ENCODE assay signal across 13 mouse cellular contexts in the genomic region with DNA sequence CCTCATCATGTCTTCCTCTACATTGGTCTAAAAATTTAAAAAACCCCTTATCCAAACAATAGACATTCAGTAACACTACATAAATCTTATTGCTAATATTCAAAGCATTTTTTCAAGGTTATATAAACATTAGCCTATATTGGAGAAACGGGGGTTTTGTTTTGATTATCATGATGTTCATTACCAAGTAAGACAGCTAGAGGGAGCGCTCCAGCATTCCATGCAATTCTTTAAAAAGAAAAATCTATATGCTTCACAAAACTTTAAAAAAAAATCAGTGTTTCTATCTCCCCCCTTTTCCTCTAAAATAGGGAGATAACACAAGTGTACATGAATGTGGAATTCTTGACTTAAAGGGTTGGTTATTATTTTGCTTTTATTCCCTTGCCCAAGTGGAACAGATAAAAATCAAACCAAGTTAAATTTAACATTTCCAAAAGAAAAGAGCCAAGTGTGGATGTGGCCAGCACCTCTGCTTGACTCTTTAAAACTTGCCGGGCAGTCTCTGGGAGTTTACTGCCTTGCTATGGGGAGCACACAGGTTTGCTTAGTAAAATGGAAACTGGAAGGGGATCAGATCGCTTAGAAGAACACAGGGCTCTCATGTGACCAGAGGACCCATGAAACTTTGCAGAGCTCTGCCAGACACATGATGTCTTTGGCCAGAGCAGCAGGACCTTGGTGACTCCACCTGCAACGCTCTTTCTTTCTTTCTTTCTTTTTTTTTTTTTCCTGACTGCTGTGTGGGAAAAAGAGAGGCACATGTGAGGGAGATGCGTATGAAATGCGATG.
DNase-seq lines count a peak whose midpoint lies in the region; ATAC-seq and TF ChIP-seq lines count a peak whose summit lies in the region.
"Had no signal": no experiment of that assay in that cellular context is flagged by ENCODE, and none has a peak within 500 bp of the region (broad histone marks: within the 10 kb centered on the region; RNA-seq: fewer than 3 reads in every experiment).

No protein-coding gene starts in this region.

- peak; percentile 17 for DNase-seq in embryo, embryonic 10 days (ENCODE audit: low spot score)
- no peak for DNase-seq in embryo, embryonic 9.5 days (ENCODE audit: extremely low spot score)
- peak; percentile 38 for DNase-seq in retina, embryonic 14.5 days (ENCODE audit: low spot score)
- no peak for DNase-seq in retina, postnatal 1 day
- DNase-seq in stomach, postnatal 0 days (ENCODE audit: low spot score) = no peak
- DNase-seq in frontal cortex, postnatal 25 days (ENCODE audit: low spot score in 2 of 2) = no peak
- DNase-seq: cerebellum, adult 11 months; kidney, adult 8-10 months had no signal

- no peak overlapping the region for H3K4me3 ChIP-seq in intestine, postnatal 0 days (ENCODE audit: low read depth, low read length)
- no peak overlapping the region for H3K4me3 ChIP-seq in intestine, embryonic 15.5 days (replicated peaks)
- H3K4me3 ChIP-seq in stomach, postnatal 0 days (ENCODE audit: low read depth, low read length) = no peak overlapping the region
- H3K4me3 ChIP-seq: heart, embryonic 12.5 days; liver, embryonic 15.5 days; neural tube, embryonic 13.5 days had no signal

- no peaks in the 10 kb centered on the region for H3K27me3 ChIP-seq in intestine, postnatal 0 days (replicated peaks; ENCODE audit: control insufficient read depth, insufficient read depth, low read length)
- H3K27me3 ChIP-seq in intestine, embryonic 15.5 days (replicated peaks) = no peaks in the 10 kb centered on the region
- no peaks in the 10 kb centered on the region for H3K27me3 ChIP-seq in stomach, postnatal 0 days (ENCODE audit: control insufficient read depth, insufficient read depth, low read length)
- H3K27me3 ChIP-seq: heart, embryonic 12.5 days; liver, embryonic 15.5 days; neural tube, embryonic 13.5 days had no signal

- H3K9ac ChIP-seq in intestine, postnatal 0 days (ENCODE audit: low read depth, low read length) = no peak overlapping the region
- H3K9ac ChIP-seq in intestine, embryonic 15.5 days = no peak overlapping the region
- no peak overlapping the region for H3K9ac ChIP-seq in stomach, postnatal 0 days (ENCODE audit: low read length)
- H3K9ac ChIP-seq: heart, embryonic 12.5 days; liver, embryonic 15.5 days; neural tube, embryonic 13.5 days had no signal

- 66% methylated on average over 7 of the region's 7 CpGs for WGBS in intestine, postnatal 0 days
- WGBS in intestine, embryonic 15.5 days = 66% methylated on average over 7 of the region's 7 CpGs
- 51% methylated on average over 7 of the region's 7 CpGs for WGBS in stomach, postnatal 0 days

- TF ChIP-seq CTCF in intestine, postnatal 0 days (IDR thresholded peaks at IDR 0.05; ENCODE audit: low read depth) = peak; percentile 53
- TF ChIP-seq CTCF in stomach, postnatal 0 days (IDR thresholded peaks at IDR 0.05; ENCODE audit: low read depth) = peak; percentile 68

- TF ChIP-seq EP300 in stomach, postnatal 0 days (optimal IDR thresholded peaks at IDR 0.05) = no peak

- no peak overlapping the region for H3K27ac ChIP-seq in intestine, postnatal 0 days (ENCODE audit: low read depth, low read length)
- H3K27ac ChIP-seq in intestine, embryonic 15.5 days = no peak overlapping the region
- H3K27ac ChIP-seq in stomach, postnatal 0 days (replicated peaks) = no peak overlapping the region
- H3K27ac ChIP-seq: liver, embryonic 15.5 days; neural tube, embryonic 13.5 days had no signal

- H3K36me3 ChIP-seq in intestine, postnatal 0 days (ENCODE audit: control insufficient read depth, insufficient read depth) = no peaks in the 10 kb centered on the region
- H3K36me3 ChIP-seq in intestine, embryonic 15.5 days = no peaks in the 10 kb centered on the region
- no peaks in the 10 kb centered on the region for H3K36me3 ChIP-seq in stomach, postnatal 0 days (ENCODE audit: control insufficient read depth, insufficient read depth, low read length)
- H3K36me3 ChIP-seq: heart, embryonic 12.5 days; liver, embryonic 15.5 days; neural tube, embryonic 13.5 days had no signal

- ATAC-seq in intestine, postnatal 0 days = no peak
- ATAC-seq in intestine, embryonic 15.5 days = no peak
- ATAC-seq in stomach, postnatal 0 days (ENCODE audit: low FRiP score, low TSS enrichment) = no peak

- H3K9me3 ChIP-seq in intestine, postnatal 0 days (ENCODE audit: control insufficient read depth) = no peaks in the 10 kb centered on the region
- H3K9me3 ChIP-seq in intestine, embryonic 15.5 days = no peaks in the 10 kb centered on the region
- no peaks in the 10 kb centered on the region for H3K9me3 ChIP-seq in stomach, postnatal 0 days (ENCODE audit: control insufficient read depth, low read length)
- H3K9me3 ChIP-seq: heart, embryonic 12.5 days; liver, embryonic 15.5 days; neural tube, embryonic 13.5 days had no signal

- H3K4me2 ChIP-seq in intestine, postnatal 0 days (replicated peaks; ENCODE audit: low read depth) = no peak overlapping the region
- H3K4me2 ChIP-seq in intestine, embryonic 15.5 days (replicated peaks) = no peak overlapping the region
- no peak overlapping the region for H3K4me2 ChIP-seq in stomach, postnatal 0 days (replicated peaks; ENCODE audit: low read depth)
- H3K4me2 ChIP-seq: heart, embryonic 12.5 days; liver, embryonic 15.5 days; neural tube, embryonic 13.5 days had no signal

- no peaks in the 10 kb centered on the region for H3K4me1 ChIP-seq in intestine, postnatal 0 days (replicated peaks; ENCODE audit: control insufficient read depth, insufficient read depth, low read length)
- no peaks in the 10 kb centered on the region for H3K4me1 ChIP-seq in intestine, embryonic 15.5 days (replicated peaks)
- no peaks in the 10 kb centered on the region for H3K4me1 ChIP-seq in stomach, postnatal 0 days (replicated peaks; ENCODE audit: control insufficient read depth, insufficient read depth)
- H3K4me1 ChIP-seq: heart, embryonic 12.5 days; liver, embryonic 15.5 days; neural tube, embryonic 13.5 days had no signal

Comparison
In these comparisons a context has a peak if more than half of its experiments do, and no peak if none do; other contexts are left out.
1. DNase-seq: peak in embryo, embryonic 10 days (single experiment) and retina, embryonic 14.5 days (single experiment); none in embryo, embryonic 9.5 days (single experiment), retina, postnatal 1 day (single experiment), stomach, postnatal 0 days (single experiment) and frontal cortex, postnatal 25 days (0 of 2).